In the genomic region with DNA sequence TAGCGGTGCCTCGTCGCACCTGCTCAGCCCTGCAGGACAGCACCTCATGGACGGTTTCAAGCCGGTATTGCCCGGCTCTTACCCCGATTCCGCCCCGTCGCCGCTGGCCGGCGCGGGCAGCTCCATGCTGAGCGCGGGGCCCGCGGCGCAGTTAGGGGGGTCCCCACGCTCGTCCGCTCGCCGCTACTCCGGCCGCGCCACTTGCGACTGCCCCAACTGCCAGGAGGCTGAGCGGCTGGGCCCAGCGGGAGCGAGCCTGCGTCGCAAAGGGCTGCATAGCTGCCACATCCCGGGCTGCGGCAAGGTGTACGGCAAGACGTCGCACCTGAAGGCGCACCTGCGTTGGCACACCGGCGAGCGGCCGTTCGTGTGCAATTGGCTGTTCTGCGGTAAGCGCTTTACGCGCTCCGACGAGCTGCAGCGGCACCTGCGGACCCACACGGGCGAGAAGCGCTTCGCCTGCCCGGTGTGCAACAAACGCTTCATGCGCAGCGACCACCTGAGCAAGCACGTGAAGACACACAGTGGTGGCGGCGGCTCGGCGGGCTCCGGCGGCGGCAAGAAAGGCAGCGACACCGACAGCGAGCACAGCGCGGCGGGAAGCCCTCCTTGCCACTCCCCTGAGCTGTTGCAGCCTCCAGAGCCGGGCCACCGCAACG, we compare ENCODE assay signal across 8 mouse cellular contexts. TPM values are rescaled to one million over a fixed set of nuclear protein-coding genes. Genes with fewer than 3 reads are reported as not detected.
DNase-seq lines count a peak whose midpoint lies in the region; ATAC-seq and TF ChIP-seq lines count a peak whose summit lies in the region.

No protein-coding gene starts in this region.

- intact Hi-C loops in left cerebral cortex, postnatal 36 days (cut with DNase I): loop anchor here (2.0 to 5.0 kb wide), 2 partner anchors 391 to 792 kb away; no protein-coding TSS in a partner anchor
- intact Hi-C loops in gastrocnemius, postnatal 36 days (cut with DNase I): no loop called here

- peaks cover 45% of the 10 kb centered on the region for H3K4me1 ChIP-seq in E14TG2a.4 (replicated peaks; ENCODE audit: low read depth, low read length)
- H3K4me1 ChIP-seq in forebrain, postnatal 0 days (ENCODE audit: insufficient read depth): peaks cover 5% of the 10 kb centered on the region; the same call in 1 of the 2 replicates
- H3K4me1 ChIP-seq in midbrain, embryonic 12.5 days: peaks cover 30% of the 10 kb centered on the region

- peak; percentile 16 to 22 for DNase-seq in cerebellum, postnatal 14 days
- DNase-seq in cerebellum, adult 9-10 months: no peak
- peak; percentile 47 for DNase-seq in forebrain, postnatal 0 days
- DNase-seq in left cerebral cortex, postnatal 36 days (ENCODE audit: low spot score in 2 of 2): no peak
- DNase-seq in adipocyte (ENCODE audit: low spot score): no peak
- DNase-seq in gastrocnemius, postnatal 36 days: no peak

- no peaks in the 10 kb centered on the region for H3K36me3 ChIP-seq in E14TG2a.4 (ENCODE audit: insufficient read depth, low read length)
- no peaks in the 10 kb centered on the region for H3K36me3 ChIP-seq in forebrain, postnatal 0 days (ENCODE audit: insufficient read depth)
- no peaks in the 10 kb centered on the region for H3K36me3 ChIP-seq in midbrain, embryonic 12.5 days

- H3K4me3 ChIP-seq in E14TG2a.4 (replicated peaks; ENCODE audit: low read length): peak overlapping the region; percentile 81
- peak overlapping the region; percentile 46 for H3K4me3 ChIP-seq in forebrain, postnatal 0 days (ENCODE audit: low read depth, low read length)
- peak overlapping the region; percentile 51 for H3K4me3 ChIP-seq in midbrain, embryonic 12.5 days

- peak overlapping the region; percentile 60 for H3K4me2 ChIP-seq in forebrain, postnatal 0 days (ENCODE audit: low read depth)
- H3K4me2 ChIP-seq in midbrain, embryonic 12.5 days (replicated peaks): peak overlapping the region; percentile 68

- no peak for TF ChIP-seq CTCF in E14TG2a.4 (conservative IDR thresholded peaks at IDR 0.05; ENCODE audit: low read length)
- TF ChIP-seq CTCF in forebrain, postnatal 0 days (IDR thresholded peaks at IDR 0.05; ENCODE audit: low read depth): no peak

- H3K27me3 ChIP-seq in E14TG2a.4 (ENCODE audit: insufficient read depth, low read length): peaks cover 81% of the 10 kb centered on the region
- H3K27me3 ChIP-seq in forebrain, postnatal 0 days (ENCODE audit: insufficient read depth, low read length): peaks cover 55% of the 10 kb centered on the region
- peaks cover 71% of the 10 kb centered on the region for H3K27me3 ChIP-seq in midbrain, embryonic 12.5 days

- no peaks in the 10 kb centered on the region for H3K9me3 ChIP-seq in E14TG2a.4 (ENCODE audit: low read length)
- no peaks in the 10 kb centered on the region for H3K9me3 ChIP-seq in forebrain, postnatal 0 days (ENCODE audit: low read length)
- H3K9me3 ChIP-seq in midbrain, embryonic 12.5 days: no peaks in the 10 kb centered on the region

- WGBS in forebrain, postnatal 0 days: 1% methylated on average over 77 of the region's 78 CpGs
- WGBS in midbrain, embryonic 12.5 days: under 1% methylated on average over 75 of the region's 78 CpGs

- peak overlapping the region; percentile 41 for H3K9ac ChIP-seq in forebrain, postnatal 0 days
- peak overlapping the region; percentile 63 for H3K9ac ChIP-seq in midbrain, embryonic 12.5 days (replicated peaks)

- peak; percentile 21; the same call in 1 of the 2 replicates for ATAC-seq in forebrain, postnatal 0 days
- ATAC-seq in midbrain, embryonic 12.5 days (ENCODE audit: low FRiP score, low read depth): peak; percentile 20

- peak overlapping the region; percentile 54 for H3K27ac ChIP-seq in forebrain, postnatal 0 days (ENCODE audit: low read depth, low read length)
- peak overlapping the region; percentile 61 for H3K27ac ChIP-seq in midbrain, embryonic 12.5 days (replicated peaks)

RNA-seq across cellular contexts. Expression of gene Sp8, which starts 3.2 kb away (rescaled TPM):
- 14.4 and 21.1 TPM in 2 replicates for total RNA-seq in forebrain, postnatal 0 days (2014; rRNA removed)
- polyA plus RNA-seq in forebrain, postnatal 0 days (2015; fragmentation: Nextera tagmentation; extraction: Ambion mirVana): 8.1 and 9.2 TPM in 2 replicates
- polyA plus RNA-seq in midbrain, embryonic 12.5 days (2016; fragmentation: Nextera tagmentation; extraction: Ambion mirVana): 6.2 and 8.3 TPM in 2 replicates
- 1 to 10 TPM; 1.7 to 3.9 TPM for total RNA-seq in left cerebral cortex, postnatal 36 days (2021)
- not detected for total RNA-seq in gastrocnemius, postnatal 36 days (2021)

Comparison
In these comparisons a context has a peak if more than half of its experiments do, and no peak if none do; other contexts are left out.
1. DNase-seq: peak in cerebellum, postnatal 14 days (2 of 2) and forebrain, postnatal 0 days (single experiment); none in cerebellum, adult 9-10 months (single experiment), left cerebral cortex, postnatal 36 days (0 of 2), adipocyte (single experiment) and gastrocnemius, postnatal 36 days (0 of 2).
2. Peak in every context shown above with its lines, with median percentiles within 50 percentile points of each other: H3K4me3 ChIP-seq.